Mouse (Mus musculus): ENCODE results near the gene Cd200r3. TPM values are rescaled to one million over a fixed set of nuclear protein-coding genes. Genes with fewer than 3 reads are reported as not detected.

The Cd200r3 gene
- polyA plus RNA-seq, 1 experiment from 2014 or later = 1.3 TPM

Other genes with a start within 250 kb of the Cd200r3 start
- gene Nepro, start 219.4 kb upstream of the Cd200r3 start, polyA plus RNA-seq (2015; fragmentation: Nextera tagmentation; extraction: Ambion mirVana) = 7.2 and 7.6 TPM in 2 replicates
- 25.1 and 26.3 TPM in 2 replicates for gene Gtpbp8, start 197.3 kb upstream of the Cd200r3 start, polyA plus RNA-seq (2015; fragmentation: Nextera tagmentation; extraction: Ambion mirVana)
- gene Cd200r1, start 177.9 kb upstream of the Cd200r3 start, polyA plus RNA-seq (2015; fragmentation: Nextera tagmentation; extraction: Ambion mirVana) = 1.1 and 1.7 TPM in 2 replicates
- 0.26 and 0.37 TPM in 2 replicates for gene Cd200r4, start 131.9 kb upstream of the Cd200r3 start, polyA plus RNA-seq (2015; fragmentation: Nextera tagmentation; extraction: Ambion mirVana)
- 0.10 TPM in 1 of 2 replicates, not detected in the other for gene Cd200r2, start 76.6 kb upstream of the Cd200r3 start, polyA plus RNA-seq (2015; fragmentation: Nextera tagmentation; extraction: Ambion mirVana)
- gene Ccdc80, start 149.7 kb downstream of the Cd200r3 start, polyA plus RNA-seq (2015; fragmentation: Nextera tagmentation; extraction: Ambion mirVana) = 104 and 105 TPM in 2 replicates
- 21.6 and 23.1 TPM in 2 replicates for gene Slc35a5, start 215.0 kb downstream of the Cd200r3 start, polyA plus RNA-seq (2015; fragmentation: Nextera tagmentation; extraction: Ambion mirVana)
- gene Atg3, start 215.1 kb downstream of the Cd200r3 start, polyA plus RNA-seq (2015; fragmentation: Nextera tagmentation; extraction: Ambion mirVana) = 33.9 and 36.2 TPM in 2 replicates